Mouse (Mus musculus) forebrain, embryonic 16.5 days (tissue): ENCODE measurements around the gene Rtp4. TPM values are rescaled to one million over a fixed set of nuclear protein-coding genes. Genes with fewer than 3 reads are reported as not detected.

Experiments used
- ATAC-seq: fragments of 200-750 bp; cut with Nextera tagmentation; 2 replicates; pipeline ENCODE4 v1.8.0; 2017; ENCODE audit warnings: mild to moderate bottlenecking, moderate library complexity
- H3K27ac ChIP-seq: fragments of 300-500 bp; sonication (generic); 2 replicates; pipeline ENCODE4 v1.5.1; 2014; ENCODE audit warnings: low read length, control low read depth
- H3K27me3 ChIP-seq: fragments of 300-500 bp; sonication (generic); replicated peaks from 2 replicates; pipeline ENCODE4 v1.6.1; 2014; ENCODE audit warnings: low read length; ENCODE audit not compliant: control insufficient read depth, insufficient read depth
- H3K36me3 ChIP-seq: fragments of 300-500 bp; sonication (generic); 2 replicates; pipeline ENCODE4 v1.6.1; 2014; ENCODE audit not compliant: control insufficient read depth, insufficient read depth
- H3K4me1 ChIP-seq: fragments of 300-500 bp; sonication (generic); replicated peaks from 2 replicates; pipeline ENCODE4 v1.6.1; 2014; ENCODE audit warnings: low read length; ENCODE audit not compliant: control insufficient read depth, insufficient read depth
- H3K4me2 ChIP-seq: fragments of 300-500 bp; sonication (generic); 2 replicates; pipeline ENCODE4 v1.6.1; 2014; ENCODE audit warnings: mild to moderate bottlenecking, low read length, control low read depth
- H3K4me3 ChIP-seq: fragments of 300-500 bp; sonication (generic); replicated peaks from 2 replicates; pipeline ENCODE4 v1.5.1; 2014; ENCODE audit warnings: mild to moderate bottlenecking, low read length, control low read depth
- H3K9ac ChIP-seq: fragments of 300-500 bp; sonication (generic); replicated peaks from 2 replicates; pipeline ENCODE4 v1.6.1; 2014; ENCODE audit warnings: low read depth, low read length, control low read depth
- H3K9me3 ChIP-seq: fragments of 300-500 bp; sonication (generic); 2 replicates; pipeline ENCODE4 v1.6.1; 2016; ENCODE audit warnings: low read length; ENCODE audit not compliant: control insufficient read depth
- WGBS: fragments of 180-500 bp; shearing (Covaris S2); extraction: QIAGEN DNeasy Blood & Tissue Kit; methylation state at CpG from one replicate; pipeline ENCODE4 v1.1.7; 2014; 5-methylcytosine and 5-hydroxymethylcytosine counted together
- polyA plus RNA-seq: library from polyadenylated mRNA; unstranded; fragments of >200 nt; fragmentation: Nextera tagmentation; extraction: Ambion mirVana; gene quantifications from 2 replicates; pipeline ENCODE4 v1.2.1, GENCODE M21; 2015

Rtp4 gene
- polyA plus RNA-seq, 1 experiment from 2014 or later: 4.1 TPM

- H3K27ac ChIP-seq: no peak overlapping the region
Measured at GRCm38 (mm10) chr16:23492783-23493182, 27.3 kb upstream of the Rtp4 start.

GRCm38 (mm10) chr16:23496245-23496924, 23.7 kb upstream of the Rtp4 start:
- no peak for ATAC-seq
- Histone ChIP-seq H3K36me3 (peaks cover 18% of the 10 kb centered on the region; the same call in 1 of the 2 replicates), H3K4me2 (no peak overlapping the region), H3K4me3 (no peak overlapping the region), H3K27ac (no peak overlapping the region), H3K4me1 (peaks cover 6% of the 10 kb centered on the region; the same call in 1 of the 2 replicates), H3K27me3 (no peaks in the 10 kb centered on the region), H3K9ac (no peak overlapping the region), H3K9me3 (no peaks in the 10 kb centered on the region)
- WGBS: 69% methylated on average over 8 of the region's 8 CpGs

More at GRCm38 (mm10) chr16:23492783-23493182, 27.3 kb upstream of the Rtp4 start:
- Histone ChIP-seq H3K4me1 (peaks cover 6% of the 10 kb centered on the region; the same call in 1 of the 2 replicates), H3K36me3 (peaks cover 22% of the 10 kb centered on the region; the same call in 1 of the 2 replicates), H3K4me3 (no peak overlapping the region), H3K4me2 (no peak overlapping the region), H3K9ac (no peak overlapping the region), H3K27me3 (no peaks in the 10 kb centered on the region), H3K9me3 (no peaks in the 10 kb centered on the region)
- no peak for ATAC-seq
- 83% methylated on average over 4 of the region's 4 CpGs for WGBS

DNA sequence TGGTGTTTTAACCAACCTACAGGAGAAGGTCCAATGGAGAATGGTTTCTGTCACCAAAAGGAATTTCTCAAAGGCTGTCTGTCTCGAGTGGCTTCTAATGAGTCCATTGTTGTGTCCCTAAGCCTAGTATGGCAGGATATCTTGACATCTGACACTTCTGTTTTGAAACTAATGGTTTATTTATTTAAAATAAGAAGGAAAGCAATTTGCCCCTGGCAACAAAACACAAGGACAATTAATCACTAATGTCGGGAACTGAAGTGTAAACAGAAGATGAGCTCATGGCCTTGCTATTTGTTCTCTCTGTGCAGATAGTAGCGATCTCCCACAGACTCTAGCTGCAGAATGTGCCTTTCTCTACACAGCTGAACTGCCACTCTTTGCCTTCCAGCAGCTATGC, 22.7 kb upstream of the Rtp4 start:
- Histone ChIP-seq H3K36me3 (peaks cover 13% of the 10 kb centered on the region; the same call in 1 of the 2 replicates), H3K27ac (no peak overlapping the region), H3K4me1 (peaks cover 6% of the 10 kb centered on the region; the same call in 1 of the 2 replicates), H3K4me3 (no peak overlapping the region), H3K4me2 (no peak overlapping the region), H3K9ac (no peak overlapping the region), H3K27me3 (no peaks in the 10 kb centered on the region), H3K9me3 (no peaks in the 10 kb centered on the region)
- WGBS: 4% methylated on average over 3 of the region's 3 CpGs
- no peak; the same call in 1 of the 2 replicates for ATAC-seq

DNA sequence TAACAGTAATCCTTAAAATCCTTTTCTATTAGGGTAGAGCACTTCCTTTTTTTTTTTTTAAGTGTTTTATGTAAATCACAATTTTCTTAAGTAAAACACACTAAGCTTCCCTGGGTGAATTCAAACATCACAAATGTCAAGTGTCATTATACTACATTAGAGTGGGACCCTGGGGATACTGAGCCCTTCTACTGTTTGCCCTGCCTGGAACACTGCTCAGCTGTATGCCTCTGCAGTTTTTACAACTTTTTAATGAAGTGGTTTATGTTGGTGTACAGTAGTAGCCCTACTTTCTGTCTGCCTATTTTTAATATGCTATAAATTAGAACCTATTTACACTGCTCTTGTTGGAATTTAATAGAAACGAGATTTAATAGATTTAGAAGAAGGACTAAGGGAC, 22.2 kb upstream of the Rtp4 start:
- Histone ChIP-seq H3K4me3 (no peak overlapping the region), H3K9ac (no peak overlapping the region), H3K4me2 (no peak overlapping the region), H3K36me3 (peaks cover 13% of the 10 kb centered on the region; the same call in 1 of the 2 replicates), H3K9me3 (no peaks in the 10 kb centered on the region), H3K27me3 (no peaks in the 10 kb centered on the region), H3K27ac (no peak overlapping the region), H3K4me1 (peaks cover 6% of the 10 kb centered on the region; the same call in 1 of the 2 replicates)
- 60% methylated on average over 1 of the region's 1 CpGs for WGBS
- ATAC-seq: no peak

- H3K9ac ChIP-seq: no peak overlapping the region
- peaks cover 6% of the 10 kb centered on the region; the same call in 1 of the 2 replicates for H3K4me1 ChIP-seq
- H3K36me3 ChIP-seq: peaks cover 8% of the 10 kb centered on the region; the same call in 1 of the 2 replicates
- no peaks in the 10 kb centered on the region for H3K9me3 ChIP-seq
- ATAC-seq: no peak
- WGBS: 84% methylated on average over 7 of the region's 7 CpGs
- H3K4me3 ChIP-seq: no peak overlapping the region
- H3K27ac ChIP-seq: no peak overlapping the region
- H3K27me3 ChIP-seq: no peaks in the 10 kb centered on the region
- H3K4me2 ChIP-seq: no peak overlapping the region
Measured at GRCm38 (mm10) chr16:23498691-23499131, 21.4 kb upstream of the Rtp4 start.

DNA sequence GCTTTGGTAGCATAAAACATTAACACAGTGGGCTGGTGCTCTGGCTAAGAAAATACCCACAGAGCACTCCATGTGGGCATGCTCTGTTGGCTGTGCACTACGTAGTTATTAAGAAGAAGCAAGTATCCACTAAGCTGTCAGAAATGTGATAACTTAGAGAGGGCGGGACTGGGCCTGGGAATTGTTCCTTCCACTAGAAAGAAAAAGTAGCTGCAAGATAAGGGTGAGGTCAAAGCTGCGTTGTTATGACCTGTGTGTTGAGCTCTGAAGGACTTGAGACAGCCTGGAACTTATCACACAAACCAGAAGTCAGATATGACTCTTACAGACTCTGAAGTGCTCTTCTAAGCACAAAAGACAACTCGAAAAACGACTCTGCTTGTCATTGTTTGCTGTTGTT, 19.5 kb upstream of the Rtp4 start:
- 95% methylated on average over 5 of the region's 5 CpGs for WGBS
- Histone ChIP-seq H3K27me3 (no peaks in the 10 kb centered on the region), H3K36me3 (no peaks in the 10 kb centered on the region), H3K9ac (no peak overlapping the region), H3K9me3 (no peaks in the 10 kb centered on the region), H3K4me3 (no peak overlapping the region), H3K27ac (no peak overlapping the region), H3K4me2 (no peak overlapping the region), H3K4me1 (peaks cover 22% of the 10 kb centered on the region)
- ATAC-seq: no peak

GRCm38 (mm10) chr16:23501288-23501687, 18.8 kb upstream of the Rtp4 start:
- Histone ChIP-seq H3K27ac (no peak overlapping the region), H3K4me2 (no peak overlapping the region), H3K36me3 (no peaks in the 10 kb centered on the region), H3K9ac (no peak overlapping the region), H3K27me3 (no peaks in the 10 kb centered on the region), H3K4me3 (no peak overlapping the region), H3K9me3 (no peaks in the 10 kb centered on the region), H3K4me1 (peaks cover 28% of the 10 kb centered on the region)
- no peak for ATAC-seq
- WGBS: 86% methylated on average over 2 of the region's 2 CpGs

DNA sequence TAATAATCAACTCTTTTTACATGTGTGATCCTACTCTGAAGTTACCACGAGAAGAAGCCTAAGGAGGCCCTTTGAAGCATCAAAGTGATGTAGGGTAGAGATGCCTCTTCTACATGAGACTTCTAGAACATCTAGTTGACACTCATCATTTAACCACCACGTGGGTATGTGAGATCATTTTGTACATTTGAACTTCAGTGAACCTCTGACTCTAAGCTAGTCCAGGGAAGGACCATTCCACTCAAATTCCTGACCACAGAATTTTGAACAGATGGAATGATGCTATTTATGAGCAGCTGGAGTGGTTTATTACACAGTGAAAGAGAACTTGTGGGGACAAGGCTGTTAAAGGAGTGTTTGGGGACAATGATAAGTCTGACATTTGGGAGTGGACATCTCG, 17.6 kb upstream of the Rtp4 start:
- H3K4me1 ChIP-seq: peaks cover 24% of the 10 kb centered on the region
- H3K36me3 ChIP-seq: no peaks in the 10 kb centered on the region
- H3K27me3 ChIP-seq: no peaks in the 10 kb centered on the region
- H3K4me2 ChIP-seq: no peak overlapping the region
- no peak overlapping the region for H3K27ac ChIP-seq
- H3K9ac ChIP-seq: no peak overlapping the region
- H3K4me3 ChIP-seq: no peak overlapping the region
- WGBS: 86% methylated on average over 3 of the region's 3 CpGs
- ATAC-seq: no peak
- H3K9me3 ChIP-seq: no peaks in the 10 kb centered on the region

DNA sequence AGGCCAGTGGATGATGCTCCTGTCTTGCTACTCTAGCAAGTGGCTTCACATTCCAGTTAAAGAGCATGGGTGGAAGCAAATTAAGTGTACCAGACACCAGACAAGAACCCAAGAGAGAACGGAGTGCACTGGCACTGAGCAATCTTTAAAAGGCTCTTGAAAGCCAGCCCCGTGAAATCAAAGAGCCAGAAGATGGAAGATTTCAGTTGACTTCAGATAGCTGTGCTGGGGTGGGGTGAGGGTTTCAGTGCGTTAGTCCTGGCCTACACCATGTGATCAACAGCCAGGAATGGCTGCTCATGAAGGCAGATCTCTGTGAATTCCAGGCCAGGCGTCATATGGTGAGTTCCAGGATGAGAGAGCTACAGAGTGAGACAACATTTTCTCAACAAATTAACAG, 16.7 kb upstream of the Rtp4 start:
- Histone ChIP-seq H3K27ac (no peak overlapping the region), H3K4me3 (no peak overlapping the region), H3K4me2 (no peak overlapping the region), H3K27me3 (no peaks in the 10 kb centered on the region), H3K9me3 (no peaks in the 10 kb centered on the region), H3K36me3 (no peaks in the 10 kb centered on the region), H3K9ac (no peak overlapping the region), H3K4me1 (peaks cover 22% of the 10 kb centered on the region)
- ATAC-seq: no peak
- 60% methylated on average over 4 of the region's 4 CpGs for WGBS
